Mouse (Mus musculus) CH12.LX (cell line): ENCODE measurements around the gene Cfap161. TPM values are rescaled to one million over a fixed set of nuclear protein-coding genes. Genes with fewer than 3 reads are reported as not detected.

Experiments
- DNase-seq: peaks from one replicate; pipeline ENCODE4 v3.0.0-alpha.2; 2013; ENCODE audit errors: extremely low read depth
- H3K27ac ChIP-seq: 2 replicates; pipeline ENCODE4 v1.5.1; 2012; ENCODE audit warnings: low read depth, mild to moderate bottlenecking, control low read depth, moderate library complexity; ENCODE audit not compliant: insufficient read depth
- H3K27me3 ChIP-seq: replicated peaks from 2 replicates; pipeline ENCODE3; 2012; ENCODE audit warnings: inconsistent platforms
- H3K36me3 ChIP-seq, 2 experiments: replicated peaks in 1 of 2; 2 replicates each; pipeline versions ENCODE3 to v1.6.1; 2012; ENCODE audit warnings: inconsistent platforms in 1 of 2, low read length in 1 of 2, mild to moderate bottlenecking in 1 of 2, mixed read lengths in 1 of 2, moderate library complexity in 1 of 2; ENCODE audit not compliant: control insufficient read depth in 1 of 2, insufficient read depth in 1 of 2
- H3K4me1 ChIP-seq, 2 experiments: 2 replicates each; pipeline ENCODE4 v1.6.1; 2012; ENCODE audit warnings: inconsistent platforms in 1 of 2, moderate library complexity in 1 of 2; ENCODE audit not compliant: insufficient read depth in 2 of 2, control insufficient read depth in 1 of 2
- H3K4me2 ChIP-seq: 2 replicates; pipeline ENCODE4 v1.6.1; 2012; ENCODE audit warnings: low read depth, mild to moderate bottlenecking, control low read depth; ENCODE audit not compliant: poor library complexity, insufficient read depth, severe bottlenecking
- H3K4me3 ChIP-seq, 3 experiments: fragments of 150-350 bp in 1 of 3; sonication (generic) in 1 of 3; replicated peaks in 1 of 3; 2 replicates each; pipeline versions ENCODE3 to v1.5.1; 2011 to 2012; ENCODE audit warnings: low read depth in 2 of 3, low read length in 2 of 3, mild to moderate bottlenecking in 2 of 3, moderate library complexity in 2 of 3, control low read depth in 1 of 3, improper control_type of control experiment in 1 of 3, inconsistent platforms in 1 of 3, mixed read lengths in 1 of 3; ENCODE audit not compliant: poor library complexity in 1 of 3
- H3K79me2 ChIP-seq: replicated peaks from 2 replicates; pipeline ENCODE4 v1.6.1; 2012; ENCODE audit warnings: mild to moderate bottlenecking, moderate library complexity; ENCODE audit not compliant: control insufficient read depth, poor library complexity, insufficient read depth, severe bottlenecking; ENCODE audit errors: extremely low read depth
- H3K9ac ChIP-seq: 2 replicates; pipeline ENCODE4 v1.6.1; 2012; ENCODE audit warnings: low read depth, mild to moderate bottlenecking, control low read depth, moderate library complexity; ENCODE audit not compliant: insufficient read depth
- H3K9me3 ChIP-seq: replicated peaks from 2 replicates; pipeline ENCODE3; 2012; ENCODE audit warnings: low read length, inconsistent platforms, mixed read lengths
- BHLHE40 ChIP-seq: IDR thresholded peaks from 2 replicates; pipeline ENCODE4 v1.6.1; 2011; ENCODE audit warnings: mild to moderate bottlenecking, low read depth, low read length, improper control_type of control experiment
- CHD1 ChIP-seq: IDR thresholded peaks from 2 replicates; pipeline ENCODE4 v1.6.1; 2012; ENCODE audit warnings: low read depth, low read length, improper control_type of control experiment, inconsistent platforms
- CHD2 ChIP-seq: IDR thresholded peaks from 2 replicates; pipeline ENCODE4 v1.6.1; 2011; ENCODE audit warnings: low read length, improper control_type of control experiment
- ELF1 ChIP-seq: IDR thresholded peaks from 2 replicates; pipeline ENCODE4 v1.6.1; 2014; ENCODE audit warnings: low read depth, mild to moderate bottlenecking, inconsistent platforms, low read length, improper control_type of control experiment
- ETS1 ChIP-seq: conservative IDR thresholded peaks from 2 replicates; pipeline ENCODE4 v1.6.1; 2012; ENCODE audit warnings: low read depth, mild to moderate bottlenecking, inconsistent platforms, low read length, improper control_type of control experiment, moderate library complexity
- HCFC1 ChIP-seq: IDR thresholded peaks from 2 replicates; pipeline ENCODE4 v1.6.1; 2012; ENCODE audit warnings: low read depth, mild to moderate bottlenecking, inconsistent platforms, low read length, improper control_type of control experiment
- KAT2A ChIP-seq: IDR thresholded peaks from 2 replicates; pipeline ENCODE4 v1.6.1; 2012; ENCODE audit warnings: low read length, improper control_type of control experiment, inconsistent platforms; ENCODE audit not compliant: insufficient replicate concordance
- MAFK ChIP-seq: IDR thresholded peaks from 2 replicates; pipeline ENCODE4 v1.6.1; 2011; ENCODE audit warnings: low read length, improper control_type of control experiment; ENCODE audit not compliant: insufficient replicate concordance
- MAX ChIP-seq: IDR thresholded peaks from 2 replicates; pipeline ENCODE4 v1.6.1; 2011; ENCODE audit warnings: low read length, improper control_type of control experiment
- MAZ ChIP-seq: IDR thresholded peaks from 2 replicates; pipeline ENCODE4 v1.6.1; 2012; ENCODE audit warnings: low read depth, mild to moderate bottlenecking, inconsistent platforms, low read length, improper control_type of control experiment, moderate library complexity
- MEF2A ChIP-seq: IDR thresholded peaks from 2 replicates; pipeline ENCODE4 v1.6.1; 2014; ENCODE audit warnings: low read depth, mild to moderate bottlenecking, inconsistent platforms, low read length, improper control_type of control experiment, borderline replicate concordance
- NRF1 ChIP-seq: IDR thresholded peaks from 2 replicates; pipeline ENCODE4 v1.6.1; 2014; ENCODE audit warnings: low read depth, mild to moderate bottlenecking, inconsistent platforms, low read length, improper control_type of control experiment, moderate library complexity
- PAX5 ChIP-seq: IDR thresholded peaks from 2 replicates; pipeline ENCODE4 v1.6.1; 2012; ENCODE audit warnings: low read length, inconsistent platforms, mixed read lengths
- POLR2A ChIP-seq: IDR thresholded peaks from 2 replicates; pipeline ENCODE4 v1.6.1; 2011; ENCODE audit warnings: low read depth, mild to moderate bottlenecking, improper control_type of control experiment, low read length
- POLR2AphosphoS2 ChIP-seq: IDR thresholded peaks from 2 replicates; pipeline ENCODE4 v1.6.1; 2011; ENCODE audit warnings: low read depth, low read length, improper control_type of control experiment
- RCOR1 ChIP-seq: conservative IDR thresholded peaks from 2 replicates; pipeline ENCODE4 v1.6.1; 2012; ENCODE audit warnings: low read depth, mild to moderate bottlenecking, inconsistent platforms, low read length, improper control_type of control experiment
- SMC3 ChIP-seq: IDR thresholded peaks from 2 replicates; pipeline ENCODE4 v1.6.1; 2011; ENCODE audit warnings: low read depth, low read length, improper control_type of control experiment
- TCF12 ChIP-seq: IDR thresholded peaks from 2 replicates; pipeline ENCODE4 v1.6.1; 2014; ENCODE audit warnings: low read depth, mild to moderate bottlenecking, inconsistent platforms, low read length, improper control_type of control experiment
- UBTF ChIP-seq: IDR thresholded peaks from 2 replicates; pipeline ENCODE4 v1.6.1; 2012; ENCODE audit warnings: low read depth, mild to moderate bottlenecking, inconsistent platforms, low read length, improper control_type of control experiment, moderate library complexity
- USF1 ChIP-seq: IDR thresholded peaks from 2 replicates; pipeline ENCODE4 v1.6.1; 2014; ENCODE audit warnings: low read depth, mild to moderate bottlenecking, inconsistent platforms, low read length, improper control_type of control experiment
- USF2 ChIP-seq: conservative IDR thresholded peaks from 2 replicates; pipeline ENCODE4 v1.6.1; 2011; ENCODE audit warnings: low read depth, low read length, improper control_type of control experiment
- ZC3H11A ChIP-seq: IDR thresholded peaks from 2 replicates; pipeline ENCODE4 v1.6.1; 2012; ENCODE audit warnings: low read depth, mild to moderate bottlenecking, inconsistent platforms, low read length, improper control_type of control experiment
- ZMIZ1 ChIP-seq: IDR thresholded peaks from 2 replicates; pipeline ENCODE4 v1.6.1; 2012; ENCODE audit warnings: low read depth, mild to moderate bottlenecking, inconsistent platforms, low read length, improper control_type of control experiment
- ZNF384 ChIP-seq: IDR thresholded peaks from 2 replicates; pipeline ENCODE4 v1.6.1; 2012; ENCODE audit warnings: low read depth, low read length, improper control_type of control experiment, inconsistent platforms
- dilution Hi-C: fragments of 300-500 bp; cut with MboI; formaldehyde crosslinking; loops from 2 replicates; pipeline ENCODE4 v1.14.3; 2020; ENCODE audit warnings: low sequenced_read_pairs; ENCODE audit not compliant: extremely low pct_unique_long_range_greater_than_20kb, extremely low pct_ligation_motif_present
- in situ Hi-C: fragments of 300-500 bp; cut with MboI; formaldehyde crosslinking; loops from 3 replicates; pipeline ENCODE4 v1.14.3; 2019; ENCODE audit warnings: low sequenced_read_pairs, low pct_ligation_motif_present, low pct_unique_long_range_greater_than_20kb, mixed read lengths
- polyA plus RNA-seq: library from polyadenylated mRNA; unstranded; fragments of >175 nt; gene quantifications from 2 replicates; pipeline ENCODE4 v1.2.1, GENCODE M21; 2012; ENCODE audit warnings: low read depth; ENCODE audit not compliant: insufficient read length
- total RNA-seq, 2 experiments: library from RNA; depleted of rRNA; stranded (reverse); fragments of 300-350 nt in 1 of 2; fragments of >200 nt in 1 of 2; gene quantifications; 2 replicates each; pipeline ENCODE4 v1.2.3; 2012 to 2014

The Cfap161 gene
- total and polyA plus RNA-seq, 3 experiments: 0.08 to 0.42 (median 0.17) TPM

DNA sequence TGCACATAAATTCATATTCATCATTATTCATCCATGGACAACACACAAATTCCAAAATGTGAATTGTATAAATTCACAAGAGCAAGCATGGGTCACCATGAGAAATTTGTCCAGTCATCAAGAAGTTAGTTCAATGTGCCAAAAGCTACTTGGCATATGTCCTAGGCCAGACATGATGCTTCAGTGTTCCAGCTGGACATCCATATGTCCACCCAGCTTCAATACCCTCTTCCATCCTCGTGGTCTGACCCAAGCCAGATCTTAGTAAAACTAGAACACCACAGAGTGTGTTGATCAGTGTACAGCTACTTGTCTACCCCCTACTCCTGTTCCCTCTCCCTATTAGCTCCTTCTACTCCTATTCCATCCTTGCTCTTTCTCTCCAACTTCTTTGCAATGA, 43.6 kb downstream of the Cfap161 start:
- no peak overlapping the region for H3K4me2 ChIP-seq
- DNase-seq: no peak
- dilution Hi-C loops (no loop called here), in situ Hi-C loops (no loop called here)
- H3K4me3 ChIP-seq: no peak overlapping the region
- no peaks in the 10 kb centered on the region for H3K27me3 ChIP-seq
- no peaks in the 10 kb centered on the region for H3K9me3 ChIP-seq
- TF ChIP-seq MAFK (no peak), CHD1 (no peak), USF1 (no peak), ETS1 (no peak), NRF1 (no peak), USF2 (no peak), MAX (no peak), SMC3 (no peak), ELF1 (no peak)
- no peak overlapping the region for H3K27ac ChIP-seq
- H3K36me3 ChIP-seq: no peaks in the 10 kb centered on the region
- H3K9ac ChIP-seq: no peak overlapping the region
- H3K4me1 ChIP-seq: peaks cover 7 to 9% of the 10 kb centered on the region in 2 experiments; a peak in 2 of 4 replicates
- no peaks in the 10 kb centered on the region for H3K79me2 ChIP-seq

DNA sequence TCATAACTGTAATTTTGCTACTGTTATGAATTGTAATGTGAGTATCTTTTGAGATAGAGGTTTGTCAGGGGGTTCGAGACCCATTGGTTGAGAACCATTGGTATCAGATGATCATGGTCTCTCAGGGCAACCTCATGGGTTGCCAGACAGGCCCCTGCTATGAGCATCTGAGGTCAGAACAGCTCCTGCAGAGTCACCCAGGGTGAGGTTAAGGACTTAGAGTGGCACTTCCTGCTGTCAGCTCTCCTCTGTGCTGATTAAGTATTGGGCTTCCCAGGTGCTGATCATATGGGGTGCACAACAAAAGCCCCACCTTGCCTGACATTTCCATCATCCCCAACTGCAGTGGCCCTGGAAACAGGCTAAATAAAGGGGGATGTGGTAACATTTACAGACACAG, 46.3 kb downstream of the Cfap161 start:
- dilution Hi-C loops: no loop called here
- Histone ChIP-seq H3K27me3 (no peaks in the 10 kb centered on the region), H3K4me3 (no peak overlapping the region), H3K9me3 (no peaks in the 10 kb centered on the region), H3K4me1 (peaks cover 7 to 9% of the 10 kb centered on the region in 2 experiments; a peak in 2 of 4 replicates), H3K27ac (no peak overlapping the region), H3K36me3 (no peaks in the 10 kb centered on the region), H3K4me2 (no peak overlapping the region), H3K79me2 (no peaks in the 10 kb centered on the region), H3K9ac (no peak overlapping the region)
- in situ Hi-C loops: no loop called here
- TF ChIP-seq ZNF384: no peak
- TF ChIP-seq USF2: no peak
- TF ChIP-seq MAZ: no peak
- no peak for TF ChIP-seq MEF2A
- no peak for TF ChIP-seq UBTF
- TF ChIP-seq KAT2A: no peak
- no peak for TF ChIP-seq USF1
- no peak for TF ChIP-seq CHD2
- TF ChIP-seq ZMIZ1: no peak
- TF ChIP-seq HCFC1: no peak
- TF ChIP-seq POLR2A: no peak
- no peak for TF ChIP-seq ETS1
- no peak for TF ChIP-seq TCF12
- TF ChIP-seq ZC3H11A: no peak
- TF ChIP-seq BHLHE40: no peak
- TF ChIP-seq PAX5: no peak
- no peak for TF ChIP-seq POLR2AphosphoS2
- no peak for TF ChIP-seq RCOR1
- no peak for TF ChIP-seq CHD1
- DNase-seq: no peak
